In the genomic region with DNA sequence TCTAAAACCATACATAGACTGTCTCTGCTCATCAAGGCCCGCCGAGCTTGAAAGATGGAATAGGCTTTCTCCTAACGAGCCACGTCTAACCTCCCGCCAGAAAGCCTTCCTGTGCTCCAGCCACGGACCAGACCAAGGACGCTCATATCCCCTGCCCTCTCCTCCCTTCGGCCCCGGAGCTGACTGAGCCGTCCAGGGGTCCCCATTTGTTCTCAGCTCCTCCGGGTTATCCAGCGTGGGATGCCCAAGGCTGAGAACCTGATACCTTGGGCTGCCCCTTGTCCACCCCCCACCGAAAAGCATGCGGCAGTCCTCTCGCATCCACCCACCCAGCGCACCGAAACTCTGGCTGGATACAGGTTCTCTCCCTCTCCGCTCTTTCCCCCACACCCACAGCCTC, we compare ENCODE assay signal across 14 mouse cellular contexts. TPM values are rescaled to one million over a fixed set of nuclear protein-coding genes. Genes with fewer than 3 reads are reported as not detected.
DNase-seq lines count a peak whose midpoint lies in the region; ATAC-seq and TF ChIP-seq lines count a peak whose summit lies in the region.
"Had no signal": no experiment of that assay in that cellular context is flagged by ENCODE, and none has a peak within 500 bp of the region (broad histone marks: within the 10 kb centered on the region; RNA-seq: fewer than 3 reads in every experiment).

No protein-coding gene starts in this region.

- H3K4me2 ChIP-seq in heart, embryonic 15.5 days: no peak overlapping the region
- H3K4me2 ChIP-seq in neural tube, embryonic 12.5 days (replicated peaks): no peak overlapping the region
- H3K4me2 ChIP-seq in forebrain, embryonic 16.5 days (ENCODE audit: low read length): no peak overlapping the region

- 0 out of 2 replicates have a peak, but pooled peaks have one; percentile 35 for ATAC-seq in heart, embryonic 15.5 days (replicated peaks; ENCODE audit: insufficient number of reproducible peaks, insufficient read depth, low FRiP score, low read depth)
- ATAC-seq in neural tube, embryonic 12.5 days (ENCODE audit: low FRiP score, low read depth): 0 out of 2 replicates have a peak, but pooled peaks have one; percentile 33
- no peak for ATAC-seq in forebrain, embryonic 16.5 days
- ATAC-seq: inflammation-experienced regulatory T-cells, adult 6 months had no signal

- H3K4me3 ChIP-seq in heart, embryonic 15.5 days: no peak overlapping the region
- H3K4me3 ChIP-seq in layer of hippocampus, adult 2 months: no peak overlapping the region
- no peak overlapping the region for H3K4me3 ChIP-seq in neural tube, embryonic 12.5 days
- H3K4me3 ChIP-seq in forebrain, embryonic 16.5 days (replicated peaks; ENCODE audit: low read length): no peak overlapping the region

- H3K9me3 ChIP-seq in heart, embryonic 15.5 days (replicated peaks): no peaks in the 10 kb centered on the region
- H3K9me3 ChIP-seq in neural tube, embryonic 12.5 days: no peaks in the 10 kb centered on the region
- no peaks in the 10 kb centered on the region for H3K9me3 ChIP-seq in forebrain, embryonic 16.5 days (ENCODE audit: control insufficient read depth, low read length)

- 48% methylated on average over 18 of the region's 18 CpGs for WGBS in heart, embryonic 15.5 days
- 55% methylated on average over 18 of the region's 18 CpGs for WGBS in neural tube, embryonic 12.5 days
- WGBS in forebrain, embryonic 16.5 days: 45% methylated on average over 18 of the region's 18 CpGs

- TF ChIP-seq CTCF in layer of hippocampus, adult 2 months (conservative IDR thresholded peaks at IDR 0.05): no peak

- H3K27ac ChIP-seq in heart, embryonic 15.5 days: peak overlapping the region; percentile 25; the same call in 1 of the 2 replicates
- H3K27ac ChIP-seq in layer of hippocampus, adult 2 months: 0 out of 2 replicates have a peak overlapping the region, but pooled peaks have one; percentile 39
- no peak overlapping the region for H3K27ac ChIP-seq in neural tube, embryonic 12.5 days
- H3K27ac ChIP-seq in forebrain, embryonic 16.5 days (ENCODE audit: low read length): no peak overlapping the region

- peaks cover 11% of the 10 kb centered on the region; the same call in 1 of the 2 replicates for H3K4me1 ChIP-seq in heart, embryonic 15.5 days (replicated peaks)
- H3K4me1 ChIP-seq in neural tube, embryonic 12.5 days: no peaks in the 10 kb centered on the region
- peaks cover 3% of the 10 kb centered on the region; the same call in 1 of the 2 replicates for H3K4me1 ChIP-seq in forebrain, embryonic 16.5 days (replicated peaks; ENCODE audit: control insufficient read depth, insufficient read depth, low read length)

- H3K9ac ChIP-seq in heart, embryonic 15.5 days: no peak overlapping the region
- H3K9ac ChIP-seq in neural tube, embryonic 12.5 days: no peak overlapping the region
- no peak overlapping the region for H3K9ac ChIP-seq in forebrain, embryonic 16.5 days (replicated peaks; ENCODE audit: low read depth, low read length)

- DNase-seq in heart, adult 8-10 months (ENCODE audit: low spot score): no peak
- no peak for DNase-seq in layer of hippocampus, adult 2 months (ENCODE audit: low spot score in 2 of 2)
- no peak for DNase-seq in layer of hippocampus, postnatal 10 days (ENCODE audit: low spot score in 2 of 2)
- DNase-seq in neural tube, embryonic 10.5 days (ENCODE audit: extremely low spot score, low spot score): no peak
- DNase-seq in cerebellum, adult 11 months: no peak
- DNase-seq: B cell, adult 2 months; cerebellum, adult 18-20 months; heart, adult 18-20 months; midbrain, embryonic 14.5 days; right cerebral cortex, adult 18-20 months had no signal

- H3K36me3 ChIP-seq in heart, embryonic 15.5 days: no peaks in the 10 kb centered on the region
- H3K36me3 ChIP-seq in neural tube, embryonic 12.5 days: no peaks in the 10 kb centered on the region
- H3K36me3 ChIP-seq in forebrain, embryonic 16.5 days (ENCODE audit: control insufficient read depth, insufficient read depth): no peaks in the 10 kb centered on the region

- H3K27me3 ChIP-seq in heart, embryonic 15.5 days: no peaks in the 10 kb centered on the region
- H3K27me3 ChIP-seq in neural tube, embryonic 12.5 days (replicated peaks): no peaks in the 10 kb centered on the region
- no peaks in the 10 kb centered on the region for H3K27me3 ChIP-seq in forebrain, embryonic 16.5 days (replicated peaks; ENCODE audit: control insufficient read depth, insufficient read depth, low read length)

RNA-seq across cellular contexts. Expression of gene Abi1, which starts 24.7 kb away (rescaled TPM):
- 25.2 and 33.8 TPM in 2 replicates for polyA plus RNA-seq in heart, embryonic 15.5 days (2015; fragmentation: Nextera tagmentation; extraction: Ambion mirVana)
- total RNA-seq in heart, adult 8-10 months (2022): 10 to 100 TPM; 21.1 to 21.9 (median 21.5) TPM
- 100 to 1,000 TPM; 221 to 234 TPM for total RNA-seq in layer of hippocampus, adult 2 months (2021)
- total RNA-seq in layer of hippocampus, postnatal 10 days (2021): 100 to 1,000 TPM; 158 to 164 TPM
- 45.3 and 46.9 TPM in 2 replicates for polyA plus RNA-seq in neural tube, embryonic 12.5 days (2016; fragmentation: Nextera tagmentation; extraction: Ambion mirVana)
- 65.3 and 66.9 TPM in 2 replicates for polyA plus RNA-seq in forebrain, embryonic 16.5 days (2015; fragmentation: Nextera tagmentation; extraction: Ambion mirVana)

RNA-seq across cellular contexts. Expression of gene Acbd5, which starts 52.6 kb away (rescaled TPM):
- 25.8 and 31.5 TPM in 2 replicates for polyA plus RNA-seq in heart, embryonic 15.5 days (2015; fragmentation: Nextera tagmentation; extraction: Ambion mirVana)
- total RNA-seq in heart, adult 8-10 months (2022): 10 to 100 TPM; 23.9 to 26.8 (median 25.4) TPM
- 10 to 100 TPM; 78.9 to 85.4 TPM for total RNA-seq in layer of hippocampus, adult 2 months (2021)
- total RNA-seq in layer of hippocampus, postnatal 10 days (2021): 10 to 100 TPM; 68.9 to 80.7 TPM
- polyA plus RNA-seq in neural tube, embryonic 12.5 days (2016; fragmentation: Nextera tagmentation; extraction: Ambion mirVana): 68.3 and 71.8 TPM in 2 replicates
- 81.7 and 83.2 TPM in 2 replicates for polyA plus RNA-seq in forebrain, embryonic 16.5 days (2015; fragmentation: Nextera tagmentation; extraction: Ambion mirVana)

Comparison
In these comparisons a context has a peak if more than half of its experiments do, and no peak if none do; other contexts are left out.
1. H3K27ac ChIP-seq: peak in heart, embryonic 15.5 days (single experiment) and layer of hippocampus, adult 2 months (single experiment); none in neural tube, embryonic 12.5 days (single experiment) and forebrain, embryonic 16.5 days (single experiment).
2. RNA of gene Abi1, which starts 24.7 kb away (total RNA-seq): 221 to 234 TPM in layer of hippocampus, adult 2 months and 158 to 164 TPM in layer of hippocampus, postnatal 10 days; 21.1 to 21.9 TPM in heart, adult 8-10 months; every median in the first group is over 4 times any median in the second.